Mouse (Mus musculus) regulatory T cell (primary cell): ENCODE results near the gene Hyal2.
"Not testable (repeated sequence)": the region's sequence is repeated elsewhere in the genome, so short reads cannot be mapped to it uniquely, and the experiment has no call there.

Source experiments
- in situ Hi-C: fragments of 300-600 bp; cut with MboI, MseI; formaldehyde crosslinking; loops from one replicate; pipeline ENCODE4 v1.15.1; 2025; ENCODE audit warnings: high pct_unique_total_duplicates

Hyal2 gene

GRCm38 (mm10) chr9:107545199-107545598 lies 22.5 kb upstream of the Hyal2 start:
- in situ Hi-C loops: loop anchor here (10.0 kb wide), 1 partner anchor 1180 kb away; the partner anchor contains the start of gene Dusp7

GRCm38 (mm10) chr9:107545602-107546001 lies 22.1 kb upstream of the Hyal2 start:
- in situ Hi-C loops: loop anchor here (10.0 kb wide), 1 partner anchor 1181 kb away; the partner anchor contains the start of gene Dusp7

- in situ Hi-C loops: loop anchor here (10.0 kb wide), 1 partner anchor 1182 kb away; the partner anchor contains the start of gene Dusp7
These were observed 20.7 kb upstream of the Hyal2 start, which contains the start of gene Zmynd10 for GRCm38 (mm10) chr9:107547026-107547425. Zmynd10 (plus strand) TSS chr9:107547298.

GRCm38 (mm10) chr9:107547957-107548356 lies 19.8 kb upstream of the Hyal2 start:
- in situ Hi-C loops: loop anchor here (10.0 kb wide), 1 partner anchor 1183 kb away; the partner anchor contains the start of gene Dusp7

GRCm38 (mm10) chr9:107548820-107549219 lies 18.9 kb upstream of the Hyal2 start:
- in situ Hi-C loops: loop anchor here (10.0 kb wide), 1 partner anchor 1184 kb away; the partner anchor contains the start of gene Dusp7

GRCm38 (mm10) chr9:107549297-107550074 lies 18.3 kb upstream of the Hyal2 start:
- in situ Hi-C loops: loop anchor here (5.0 to 10.0 kb wide), 2 partner anchors 323 to 1185 kb away; partner anchors contain the start of genes Dusp7 and Rbm6

GRCm38 (mm10) chr9:107550491-107551116 lies 17.1 kb upstream of the Hyal2 start:
- in situ Hi-C loops: loop anchor here (5.0 kb wide), 1 partner anchor 322 kb away; the partner anchor contains the start of gene Rbm6

GRCm38 (mm10) chr9:107551117-107551889 lies 16.4 kb upstream of the Hyal2 start, which contains the start of gene Rassf1:
Rassf1 (plus strand) TSS chr9:107551555.
- in situ Hi-C loops: loop anchor here (5.0 kb wide), 1 partner anchor 321 kb away; the partner anchor contains the start of gene Rbm6

GRCm38 (mm10) chr9:107551890-107552355 lies 15.8 kb upstream of the Hyal2 start:
- in situ Hi-C loops: loop anchor here (5.0 kb wide), 1 partner anchor 320 kb away; the partner anchor contains the start of gene Rbm6

GRCm38 (mm10) chr9:107552690-107553393 lies 14.9 kb upstream of the Hyal2 start:
- in situ Hi-C loops: loop anchor here (5.0 kb wide), 1 partner anchor 319 kb away; the partner anchor contains the start of gene Rbm6

- in situ Hi-C loops: loop anchor here (5.0 kb wide), 1 partner anchor 319 kb away; the partner anchor contains the start of gene Rbm6
These were observed 14.0 kb upstream of the Hyal2 start for GRCm38 (mm10) chr9:107553541-107554318.

- in situ Hi-C loops: loop anchor here (5.0 kb wide), 1 partner anchor 318 kb away; the partner anchor contains the start of gene Rbm6
These were observed 13.4 kb upstream of the Hyal2 start for GRCm38 (mm10) chr9:107554319-107554825.

- in situ Hi-C loops: no loop called here
These were observed 12.7 kb upstream of the Hyal2 start for GRCm38 (mm10) chr9:107555031-107555457.

- in situ Hi-C loops: no loop called here
These were observed 12.0 kb upstream of the Hyal2 start for GRCm38 (mm10) chr9:107555701-107556100.

- in situ Hi-C loops: no loop called here
These were observed 11.4 kb upstream of the Hyal2 start for GRCm38 (mm10) chr9:107556346-107556745.

- in situ Hi-C loops: no loop called here
These were observed 4.6 kb upstream of the Hyal2 start, which contains the start of gene Tusc2 for GRCm38 (mm10) chr9:107563029-107563581. Tusc2 (plus strand) TSS chr9:107563255.

GRCm38 (mm10) chr9:107565556-107565955 lies 2.2 kb upstream of the Hyal2 start:
- in situ Hi-C loops: not testable (repeated sequence)

GRCm38 (mm10) chr9:107566041-107566709 lies 1.6 kb upstream of the Hyal2 start:
- in situ Hi-C loops: no loop called here
